Mouse (Mus musculus): ENCODE measurements around the gene Gm11020. TPM values are rescaled to one million over a fixed set of nuclear protein-coding genes. Genes with fewer than 3 reads are reported as not detected.

The Gm11020 gene
- total and polyA plus RNA-seq, 3 experiments = not detected

GRCm38 (mm10) chr8:104342426-104342825 is 21.1 kb downstream of the Gm11020 start:
- H3K9me3 ChIP-seq (replicated peaks) = no peaks in the 10 kb centered on the region
- no peak overlapping the region for H3K4me3 ChIP-seq (ENCODE audit: low read depth, low read length)
- ATAC-seq (ENCODE audit: extremely low read depth, insufficient number of reproducible peaks, low FRiP score, poor library complexity, severe bottlenecking) = no peak
- no peak for DNase-seq (ENCODE audit: low spot score)
- no peak for TF ChIP-seq GATA2 (IDR thresholded peaks at IDR 0.05; ENCODE audit: borderline replicate concordance, low read depth, low read length)
- no peak for TF ChIP-seq GATA1 (IDR thresholded peaks at IDR 0.05; ENCODE audit: borderline replicate concordance, low read length)
- TF ChIP-seq POLR2AphosphoS5 (IDR thresholded peaks at IDR 0.05; ENCODE audit: insufficient replicate concordance, low read depth, low read length) = no peak
- TF ChIP-seq TAL1 (conservative IDR thresholded peaks at IDR 0.05; ENCODE audit: low read depth, low read length) = no peak
- no peak for TF ChIP-seq CTCF (IDR thresholded peaks at IDR 0.05; ENCODE audit: low read depth, low read length)
- peaks cover 11% of the 10 kb centered on the region for H3K4me1 ChIP-seq (ENCODE audit: insufficient read depth, low read depth, low read length)
- H3K27me3 ChIP-seq (ENCODE audit: insufficient read depth, low read length) = peaks cover 21% of the 10 kb centered on the region
- H3K36me3 ChIP-seq (replicated peaks) = no peaks in the 10 kb centered on the region

GRCm38 (mm10) chr8:104343957-104344356 is 22.6 kb downstream of the Gm11020 start:
- peak; percentile 76 for ATAC-seq (ENCODE audit: extremely low read depth, insufficient number of reproducible peaks, low FRiP score, poor library complexity, severe bottlenecking)
- Histone ChIP-seq H3K4me1 (ENCODE audit: insufficient read depth, low read depth, low read length) (peaks cover 11% of the 10 kb centered on the region), H3K36me3 (replicated peaks) (no peaks in the 10 kb centered on the region), H3K9me3 (replicated peaks) (no peaks in the 10 kb centered on the region), H3K4me3 (ENCODE audit: low read depth, low read length) (no peak overlapping the region), H3K27me3 (ENCODE audit: insufficient read depth, low read length) (peaks cover 27% of the 10 kb centered on the region)
- DNase-seq (ENCODE audit: low spot score) = peak; percentile 74
- no peak for TF ChIP-seq POLR2AphosphoS5 (IDR thresholded peaks at IDR 0.05; ENCODE audit: insufficient replicate concordance, low read depth, low read length)
- TF ChIP-seq CTCF (IDR thresholded peaks at IDR 0.05; ENCODE audit: low read depth, low read length) = peak; percentile 74

GRCm38 (mm10) chr8:104344622-104345021 is 23.3 kb downstream of the Gm11020 start:
- ATAC-seq (ENCODE audit: extremely low read depth, insufficient number of reproducible peaks, low FRiP score, poor library complexity, severe bottlenecking) (no peak), DNase-seq (ENCODE audit: low spot score) (no peak)
- Histone ChIP-seq H3K4me1 (ENCODE audit: insufficient read depth, low read depth, low read length) (peaks cover 11% of the 10 kb centered on the region), H3K36me3 (replicated peaks) (no peaks in the 10 kb centered on the region), H3K27me3 (ENCODE audit: insufficient read depth, low read length) (peaks cover 27% of the 10 kb centered on the region), H3K4me3 (ENCODE audit: low read depth, low read length) (no peak overlapping the region), H3K9me3 (replicated peaks) (no peaks in the 10 kb centered on the region)
- no peak for TF ChIP-seq TAL1 (conservative IDR thresholded peaks at IDR 0.05; ENCODE audit: low read depth, low read length)

GRCm38 (mm10) chr8:104346706-104347105 is 25.3 kb downstream of the Gm11020 start:
- TF ChIP-seq GATA2 (IDR thresholded peaks at IDR 0.05; ENCODE audit: borderline replicate concordance, low read depth, low read length) (no peak), GATA1 (IDR thresholded peaks at IDR 0.05; ENCODE audit: borderline replicate concordance, low read length) (no peak), POLR2AphosphoS5 (IDR thresholded peaks at IDR 0.05; ENCODE audit: insufficient replicate concordance, low read depth, low read length) (no peak), CTCF (IDR thresholded peaks at IDR 0.05; ENCODE audit: low read depth, low read length) (no peak), TAL1 (conservative IDR thresholded peaks at IDR 0.05; ENCODE audit: low read depth, low read length) (no peak)
- Histone ChIP-seq H3K9me3 (replicated peaks) (no peaks in the 10 kb centered on the region), H3K4me3 (ENCODE audit: low read depth, low read length) (no peak overlapping the region), H3K27me3 (ENCODE audit: insufficient read depth, low read length) (peaks cover 11% of the 10 kb centered on the region), H3K4me1 (ENCODE audit: insufficient read depth, low read depth, low read length) (no peaks in the 10 kb centered on the region), H3K36me3 (replicated peaks) (no peaks in the 10 kb centered on the region)
- ATAC-seq (ENCODE audit: extremely low read depth, insufficient number of reproducible peaks, low FRiP score, poor library complexity, severe bottlenecking) (no peak), DNase-seq (ENCODE audit: low spot score) (no peak)

GRCm38 (mm10) chr8:104348971-104349370 is 27.6 kb downstream of the Gm11020 start:
- TF ChIP-seq GATA1 (IDR thresholded peaks at IDR 0.05; ENCODE audit: borderline replicate concordance, low read length) (no peak), GATA2 (IDR thresholded peaks at IDR 0.05; ENCODE audit: borderline replicate concordance, low read depth, low read length) (no peak), POLR2AphosphoS5 (IDR thresholded peaks at IDR 0.05; ENCODE audit: insufficient replicate concordance, low read depth, low read length) (no peak), CTCF (IDR thresholded peaks at IDR 0.05; ENCODE audit: low read depth, low read length) (no peak), TAL1 (conservative IDR thresholded peaks at IDR 0.05; ENCODE audit: low read depth, low read length) (no peak)
- Histone ChIP-seq H3K4me3 (ENCODE audit: low read depth, low read length) (no peak overlapping the region), H3K36me3 (replicated peaks) (no peaks in the 10 kb centered on the region), H3K9me3 (replicated peaks) (no peaks in the 10 kb centered on the region), H3K4me1 (ENCODE audit: insufficient read depth, low read depth, low read length) (no peaks in the 10 kb centered on the region), H3K27me3 (ENCODE audit: insufficient read depth, low read length) (peaks cover 9% of the 10 kb centered on the region; the same call in 1 of the 2 replicates)
- no peak for ATAC-seq (ENCODE audit: extremely low read depth, insufficient number of reproducible peaks, low FRiP score, poor library complexity, severe bottlenecking)
- no peak for DNase-seq (ENCODE audit: low spot score)

GRCm38 (mm10) chr8:104350047-104350446 is 28.7 kb downstream of the Gm11020 start:
- DNase-seq (ENCODE audit: low spot score) (no peak), ATAC-seq (ENCODE audit: extremely low read depth, insufficient number of reproducible peaks, low FRiP score, poor library complexity, severe bottlenecking) (no peak)
- Histone ChIP-seq H3K36me3 (replicated peaks) (no peaks in the 10 kb centered on the region), H3K4me3 (ENCODE audit: low read depth, low read length) (no peak overlapping the region), H3K27me3 (ENCODE audit: insufficient read depth, low read length) (peaks cover 5% of the 10 kb centered on the region; the same call in 1 of the 2 replicates), H3K4me1 (ENCODE audit: insufficient read depth, low read depth, low read length) (no peaks in the 10 kb centered on the region), H3K9me3 (replicated peaks) (no peaks in the 10 kb centered on the region)
- TF ChIP-seq POLR2AphosphoS5 (IDR thresholded peaks at IDR 0.05; ENCODE audit: insufficient replicate concordance, low read depth, low read length) (no peak), CTCF (IDR thresholded peaks at IDR 0.05; ENCODE audit: low read depth, low read length) (no peak), GATA2 (IDR thresholded peaks at IDR 0.05; ENCODE audit: borderline replicate concordance, low read depth, low read length) (no peak), TAL1 (conservative IDR thresholded peaks at IDR 0.05; ENCODE audit: low read depth, low read length) (no peak), GATA1 (IDR thresholded peaks at IDR 0.05; ENCODE audit: borderline replicate concordance, low read length) (no peak)

- Histone ChIP-seq H3K36me3 (replicated peaks) (no peaks in the 10 kb centered on the region), H3K9me3 (replicated peaks) (no peaks in the 10 kb centered on the region), H3K27me3 (ENCODE audit: insufficient read depth, low read length) (peaks cover 1% of the 10 kb centered on the region; the same call in 1 of the 2 replicates), H3K4me3 (ENCODE audit: low read depth, low read length) (no peak overlapping the region), H3K4me1 (ENCODE audit: insufficient read depth, low read depth, low read length) (no peaks in the 10 kb centered on the region)
- DNase-seq (ENCODE audit: low spot score) (no peak), ATAC-seq (ENCODE audit: extremely low read depth, insufficient number of reproducible peaks, low FRiP score, poor library complexity, severe bottlenecking) (no peak)
- TF ChIP-seq GATA1 (IDR thresholded peaks at IDR 0.05; ENCODE audit: borderline replicate concordance, low read length) = no peak
- TF ChIP-seq GATA2 (IDR thresholded peaks at IDR 0.05; ENCODE audit: borderline replicate concordance, low read depth, low read length) = no peak
- no peak for TF ChIP-seq POLR2AphosphoS5 (IDR thresholded peaks at IDR 0.05; ENCODE audit: insufficient replicate concordance, low read depth, low read length)
- TF ChIP-seq TAL1 (conservative IDR thresholded peaks at IDR 0.05; ENCODE audit: low read depth, low read length) = no peak
- no peak for TF ChIP-seq CTCF (IDR thresholded peaks at IDR 0.05; ENCODE audit: low read depth, low read length)
These were observed 31.8 kb downstream of the Gm11020 start for GRCm38 (mm10) chr8:104353186-104353585.
